Mouse (Mus musculus): Measurements from ENCODE around the gene Dnajc8. TPM values are rescaled to one million over a fixed set of nuclear protein-coding genes. Genes with fewer than 3 reads are reported as not detected.
"Not testable (repeated sequence)": the region's sequence is repeated elsewhere in the genome, so short reads cannot be mapped to it uniquely, and the experiment has no call there.

Gene Dnajc8
- polyA plus RNA-seq, 1 experiment from 2014 or later = 213 TPM

DNA sequence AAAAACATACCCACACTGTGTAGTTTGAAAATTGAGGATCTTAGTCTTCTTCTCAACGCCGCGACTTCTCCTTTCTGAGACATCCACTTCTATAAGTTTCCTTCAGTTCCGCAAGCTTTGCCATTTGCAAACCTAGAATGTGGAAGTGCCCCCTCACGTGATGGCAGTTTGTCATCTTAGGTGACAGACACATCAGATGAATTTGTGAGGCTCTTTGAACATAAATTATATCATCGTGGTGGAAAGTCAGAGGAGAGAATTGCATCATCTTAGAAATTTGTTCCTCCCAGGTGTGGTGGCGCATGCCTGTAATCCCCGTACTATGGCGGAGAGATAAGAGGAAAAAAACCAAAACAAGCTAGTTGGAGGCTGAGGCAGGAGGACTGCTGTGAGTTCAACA, 57.6 kb downstream of the Dnajc8 start:
- Histone ChIP-seq H3K27me3 (ENCODE audit: low read depth, poor library complexity, severe bottlenecking) (no peaks in the 10 kb centered on the region), H3K27ac (no peak overlapping the region), H3K36me3 (no peaks in the 10 kb centered on the region), H3K9me3 (replicated peaks) (no peaks in the 10 kb centered on the region), H3K4me3 (no peak overlapping the region), H3K4me1 (no peaks in the 10 kb centered on the region)
- WGBS = 94% methylated on average over 9 of the region's 9 CpGs
- no peak for DNase-seq (ENCODE audit: low spot score)

DNA sequence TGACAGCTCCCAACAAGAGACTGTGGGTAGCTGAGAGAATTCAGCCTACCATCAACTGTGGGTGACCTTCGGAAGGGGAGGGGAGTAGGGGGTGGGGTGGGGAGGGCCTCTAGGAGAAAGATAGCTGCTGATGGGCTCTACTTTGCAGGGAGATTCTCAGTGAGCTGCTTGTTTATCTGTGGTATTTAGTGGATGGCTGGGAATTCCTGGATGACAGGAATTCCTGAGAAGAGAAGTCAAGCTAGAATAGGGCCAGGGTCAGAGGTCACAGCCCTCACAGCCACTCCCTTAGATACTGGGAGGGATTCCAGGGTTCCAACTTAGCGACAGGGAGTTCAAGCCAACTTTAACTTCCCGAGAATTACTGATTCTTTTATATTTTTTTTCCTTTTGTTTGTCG, 58.8 kb downstream of the Dnajc8 start:
- Histone ChIP-seq H3K27ac (no peak overlapping the region), H3K9me3 (replicated peaks) (no peaks in the 10 kb centered on the region), H3K36me3 (no peaks in the 10 kb centered on the region), H3K27me3 (ENCODE audit: low read depth, poor library complexity, severe bottlenecking) (no peaks in the 10 kb centered on the region), H3K4me1 (no peaks in the 10 kb centered on the region), H3K4me3 (no peak overlapping the region)
- WGBS = 44% methylated on average over 4 of the region's 4 CpGs
- no peak for DNase-seq (ENCODE audit: low spot score)

DNA sequence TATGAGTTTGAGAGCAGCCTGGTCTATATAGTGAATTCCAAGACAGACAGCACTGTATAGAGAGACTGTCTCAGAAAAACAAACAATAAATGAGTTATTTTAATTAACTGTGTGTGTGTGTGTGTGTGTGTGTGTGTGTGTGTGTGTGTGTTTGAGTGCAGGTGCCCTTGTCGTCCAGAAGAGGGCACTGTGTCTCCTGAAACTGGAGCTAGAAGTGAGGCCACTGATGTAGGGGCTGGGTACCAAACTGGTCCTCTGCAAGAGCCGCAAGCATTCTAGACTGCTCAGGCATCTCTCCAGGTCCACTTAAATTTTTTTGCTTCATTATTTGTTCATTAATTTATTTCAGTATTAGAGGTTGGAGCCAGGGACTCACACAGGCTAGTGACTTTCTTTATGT, 63.5 kb downstream of the Dnajc8 start:
- 91% methylated on average over 2 of the region's 2 CpGs for WGBS
- no peaks in the 10 kb centered on the region for H3K9me3 ChIP-seq (replicated peaks)
- no peak overlapping the region for H3K4me3 ChIP-seq
- no peaks in the 10 kb centered on the region for H3K36me3 ChIP-seq
- H3K27me3 ChIP-seq (ENCODE audit: low read depth, poor library complexity, severe bottlenecking) = no peaks in the 10 kb centered on the region
- no peak for DNase-seq (ENCODE audit: low spot score)
- peaks cover 4% of the 10 kb centered on the region; the same call in 1 of the 2 replicates for H3K4me1 ChIP-seq
- H3K27ac ChIP-seq = no peak overlapping the region

DNA sequence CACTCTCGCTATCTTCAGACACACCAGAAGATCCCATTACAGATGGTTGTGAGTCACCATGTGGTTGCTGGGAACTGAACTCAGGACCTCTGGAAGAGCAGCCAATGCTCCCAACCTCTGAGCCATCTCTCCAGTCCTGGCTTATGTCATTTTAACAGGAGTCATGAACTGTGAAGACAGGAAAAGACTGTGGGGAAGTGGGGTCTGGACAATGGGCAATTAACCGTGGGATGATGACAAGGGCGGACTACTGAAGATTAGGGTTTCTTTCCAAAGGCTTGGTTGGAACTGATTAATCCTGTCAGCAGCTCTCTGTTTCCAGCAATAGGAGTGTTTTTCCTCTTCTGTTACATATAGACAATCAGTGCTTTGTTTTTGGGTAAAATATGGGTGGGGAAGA, 64.4 kb downstream of the Dnajc8 start:
- Histone ChIP-seq H3K4me3 (no peak overlapping the region), H3K4me1 (peaks cover 4% of the 10 kb centered on the region; the same call in 1 of the 2 replicates), H3K27ac (no peak overlapping the region), H3K9me3 (replicated peaks) (no peaks in the 10 kb centered on the region), H3K36me3 (no peaks in the 10 kb centered on the region), H3K27me3 (ENCODE audit: low read depth, poor library complexity, severe bottlenecking) (no peaks in the 10 kb centered on the region)
- 93% methylated on average over 3 of the region's 3 CpGs for WGBS
- DNase-seq (ENCODE audit: low spot score) = no peak

DNA sequence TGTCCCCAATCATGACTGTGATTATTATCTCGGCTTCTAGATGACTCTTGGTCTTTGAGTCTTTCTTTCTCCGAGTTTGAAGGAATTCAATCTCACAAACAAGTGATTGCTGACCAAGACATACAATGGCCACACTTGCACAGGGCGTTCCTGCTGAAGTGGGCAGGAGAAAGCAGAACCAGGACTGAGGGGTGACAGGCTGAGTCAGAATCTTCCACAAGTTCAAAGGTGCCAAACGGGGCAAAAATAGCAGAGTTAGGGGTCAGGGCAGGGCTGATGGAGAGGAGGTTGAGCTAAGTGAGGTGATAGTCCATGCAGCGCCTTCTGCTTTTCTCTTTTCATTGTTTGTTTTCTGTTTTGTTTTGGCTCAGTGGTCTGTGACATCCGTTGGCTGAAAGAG, 65.1 kb downstream of the Dnajc8 start:
- H3K9me3 ChIP-seq (replicated peaks) = no peaks in the 10 kb centered on the region
- no peak overlapping the region for H3K27ac ChIP-seq
- H3K36me3 ChIP-seq = no peaks in the 10 kb centered on the region
- no peak for DNase-seq (ENCODE audit: low spot score)
- H3K4me1 ChIP-seq = peaks cover 4% of the 10 kb centered on the region; the same call in 1 of the 2 replicates
- H3K4me3 ChIP-seq = no peak overlapping the region
- WGBS = 86% methylated on average over 6 of the region's 6 CpGs
- H3K27me3 ChIP-seq (ENCODE audit: low read depth, poor library complexity, severe bottlenecking) = no peaks in the 10 kb centered on the region

DNA sequence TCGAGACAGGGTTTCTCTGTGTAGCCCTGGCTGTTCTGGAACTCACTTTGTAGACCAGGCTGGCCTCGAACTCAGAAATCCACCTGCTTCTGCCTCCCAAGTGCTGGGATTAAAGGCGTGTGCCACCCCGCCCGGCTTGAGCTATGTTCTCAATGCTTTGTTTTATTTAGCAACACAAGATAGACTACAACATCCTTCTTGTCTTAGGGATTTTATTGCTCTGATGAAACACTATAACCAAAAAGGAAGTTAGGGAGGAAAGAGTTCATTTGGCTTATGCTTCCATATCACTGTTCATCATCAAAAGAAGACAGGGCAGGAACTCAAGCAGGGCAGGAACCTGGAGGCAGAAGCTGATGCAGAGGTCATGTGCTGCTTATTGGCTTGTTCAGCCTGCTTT, 65.9 kb downstream of the Dnajc8 start:
- H3K36me3 ChIP-seq; H3K27ac ChIP-seq; H3K4me3 ChIP-seq; H3K27me3 ChIP-seq (ENCODE audit: low read depth, poor library complexity, severe bottlenecking); H3K9me3 ChIP-seq (replicated peaks); DNase-seq (ENCODE audit: low spot score); H3K4me1 ChIP-seq: not testable (repeated sequence)
- 97% methylated on average over 4 of the region's 5 CpGs for WGBS

Other genes starting within 250 kb of the Dnajc8 start
- gene Rab42, start 232.2 kb upstream of the Dnajc8 start, polyA plus RNA-seq (2016; fragmentation: Nextera tagmentation; extraction: Ambion mirVana) = 0.68 and 1.4 TPM in 2 replicates
- 89.2 and 90.1 TPM in 2 replicates for gene Trnau1ap, start 206.0 kb upstream of the Dnajc8 start, polyA plus RNA-seq (2016; fragmentation: Nextera tagmentation; extraction: Ambion mirVana)
- gene Rcc1, start 181.9 kb upstream of the Dnajc8 start, polyA plus RNA-seq (2016; fragmentation: Nextera tagmentation; extraction: Ambion mirVana) = 162 and 192 TPM in 2 replicates
- gene Phactr4, start 113.1 kb upstream of the Dnajc8 start, polyA plus RNA-seq (2016; fragmentation: Nextera tagmentation; extraction: Ambion mirVana) = 22.8 and 27.9 TPM in 2 replicates
- 37.2 and 40.6 TPM in 2 replicates for gene Med18, start 71.6 kb upstream of the Dnajc8 start, polyA plus RNA-seq (2016; fragmentation: Nextera tagmentation; extraction: Ambion mirVana)
- 10.9 and 11.7 TPM in 2 replicates for gene Sesn2, start 25.0 kb upstream of the Dnajc8 start, polyA plus RNA-seq (2016; fragmentation: Nextera tagmentation; extraction: Ambion mirVana)
- gene Atpif1, start 1.9 kb upstream of the Dnajc8 start, polyA plus RNA-seq (2016; fragmentation: Nextera tagmentation; extraction: Ambion mirVana) = 1,005 and 1,007 TPM in 2 replicates
- 0.20 and 0.25 TPM in 2 replicates for gene Ptafr, start 28.5 kb downstream of the Dnajc8 start, polyA plus RNA-seq (2016; fragmentation: Nextera tagmentation; extraction: Ambion mirVana)
- gene Eya3, start 103.4 kb downstream of the Dnajc8 start, polyA plus RNA-seq (2016; fragmentation: Nextera tagmentation; extraction: Ambion mirVana) = 41.9 and 43.0 TPM in 2 replicates
- 5.8 and 8.4 TPM in 2 replicates for gene Xkr8, start 197.0 kb downstream of the Dnajc8 start, polyA plus RNA-seq (2016; fragmentation: Nextera tagmentation; extraction: Ambion mirVana)
- 4.6 and 6.1 TPM in 2 replicates for gene Smpdl3b, start 221.7 kb downstream of the Dnajc8 start, polyA plus RNA-seq (2016; fragmentation: Nextera tagmentation; extraction: Ambion mirVana)
- gene Rpa2, start 232.8 kb downstream of the Dnajc8 start, polyA plus RNA-seq (2016; fragmentation: Nextera tagmentation; extraction: Ambion mirVana) = 188 and 199 TPM in 2 replicates